Mouse (Mus musculus) embryonic facial prominence, embryonic 10.5 days (tissue): ENCODE measurements around the gene Kcnj9. TPM values are rescaled to one million over a fixed set of nuclear protein-coding genes. Genes with fewer than 3 reads are reported as not detected.

Experiments used
- DNase-seq: peaks from one replicate; pipeline ENCODE4 v3.0.0-alpha.2; 2017; ENCODE audit warnings: low spot score
- H3K27ac ChIP-seq: fragments of 300-500 bp; sonication (generic); replicated peaks from 2 replicates; pipeline ENCODE4 v1.5.1; 2016; ENCODE audit warnings: mild to moderate bottlenecking
- H3K27me3 ChIP-seq: fragments of 300-500 bp; sonication (generic); replicated peaks from 2 replicates; pipeline ENCODE4 v1.6.1; 2016; ENCODE audit warnings: low read depth, mild to moderate bottlenecking; ENCODE audit not compliant: poor library complexity, severe bottlenecking
- H3K36me3 ChIP-seq: fragments of 300-500 bp; sonication (generic); replicated peaks from 2 replicates; pipeline ENCODE4 v1.6.1; 2016; ENCODE audit warnings: mild to moderate bottlenecking, moderate library complexity
- H3K4me1 ChIP-seq: fragments of 300-500 bp; sonication (generic); 2 replicates; pipeline ENCODE4 v1.6.1; 2016
- H3K4me3 ChIP-seq: fragments of 300-500 bp; sonication (generic); 2 replicates; pipeline ENCODE4 v1.5.1; 2016; ENCODE audit warnings: mild to moderate bottlenecking, moderate library complexity
- H3K9me3 ChIP-seq: fragments of 300-500 bp; sonication (generic); 2 replicates; pipeline ENCODE4 v1.6.1; 2016; ENCODE audit warnings: mild to moderate bottlenecking
- WGBS: fragments of 180-500 bp; shearing (Covaris S2); methylation state at CpG from one replicate; pipeline ENCODE4 v1.1.7; 2016; 5-methylcytosine and 5-hydroxymethylcytosine counted together
- polyA plus RNA-seq: library from polyadenylated mRNA; unstranded; fragments of >200 nt; fragmentation: Nextera tagmentation; extraction: Ambion mirVana; gene quantifications from 2 replicates; pipeline ENCODE4 v1.2.1, GENCODE M21; 2016

The Kcnj9 gene
- polyA plus RNA-seq, 1 experiment from 2014 or later = 0.10 TPM

- Histone ChIP-seq H3K9me3 (no peaks in the 10 kb centered on the region), H3K4me3 (no peak overlapping the region), H3K27ac (no peak overlapping the region), H3K27me3 (peaks cover 24% of the 10 kb centered on the region), H3K4me1 (peaks cover 33% of the 10 kb centered on the region), H3K36me3 (no peaks in the 10 kb centered on the region)
- WGBS = 92% methylated on average over 11 of the region's 11 CpGs
- no peak for DNase-seq
These were observed 35.7 kb downstream of the Kcnj9 start for GRCm38 (mm10) chr1:172293449-172293848.

GRCm38 (mm10) chr1:172292880-172293279, 36.2 kb downstream of the Kcnj9 start:
- Histone ChIP-seq H3K36me3 (no peaks in the 10 kb centered on the region), H3K9me3 (no peaks in the 10 kb centered on the region), H3K4me3 (no peak overlapping the region), H3K27me3 (peaks cover 18% of the 10 kb centered on the region), H3K4me1 (peaks cover 27% of the 10 kb centered on the region), H3K27ac (no peak overlapping the region)
- WGBS = 92% methylated on average over 2 of the region's 2 CpGs
- DNase-seq = no peak

- H3K36me3 ChIP-seq = no peaks in the 10 kb centered on the region
- H3K27me3 ChIP-seq = peaks cover 2% of the 10 kb centered on the region; the same call in 1 of the 2 replicates
- no peaks in the 10 kb centered on the region for H3K9me3 ChIP-seq
- H3K4me1 ChIP-seq = no peaks in the 10 kb centered on the region
- no peak overlapping the region for H3K27ac ChIP-seq
- H3K4me3 ChIP-seq = no peak overlapping the region
- 88% methylated on average over 3 of the region's 3 CpGs for WGBS
- DNase-seq = no peak
These were observed 39.5 kb downstream of the Kcnj9 start for GRCm38 (mm10) chr1:172289617-172289946.

GRCm38 (mm10) chr1:172288900-172289616, 40.1 kb downstream of the Kcnj9 start:
- no peaks in the 10 kb centered on the region for H3K9me3 ChIP-seq
- peaks cover 2% of the 10 kb centered on the region; the same call in 1 of the 2 replicates for H3K27me3 ChIP-seq
- no peak overlapping the region for H3K27ac ChIP-seq
- H3K4me1 ChIP-seq = no peaks in the 10 kb centered on the region
- no peak for DNase-seq
- H3K36me3 ChIP-seq = no peaks in the 10 kb centered on the region
- H3K4me3 ChIP-seq = no peak overlapping the region
- WGBS = 93% methylated on average over 11 of the region's 11 CpGs

- H3K4me3 ChIP-seq = no peak overlapping the region
- no peaks in the 10 kb centered on the region for H3K36me3 ChIP-seq
- no peak overlapping the region for H3K27ac ChIP-seq
- WGBS = 88% methylated on average over 5 of the region's 5 CpGs
- H3K9me3 ChIP-seq = no peaks in the 10 kb centered on the region
- H3K4me1 ChIP-seq = no peaks in the 10 kb centered on the region
- DNase-seq = no peak
- H3K27me3 ChIP-seq = peaks cover 2% of the 10 kb centered on the region; the same call in 1 of the 2 replicates
These were observed 42.4 kb downstream of the Kcnj9 start for GRCm38 (mm10) chr1:172286740-172287139.

GRCm38 (mm10) chr1:172284221-172284620, 44.9 kb downstream of the Kcnj9 start:
- 85% methylated on average over 14 of the region's 14 CpGs for WGBS
- no peaks in the 10 kb centered on the region for H3K36me3 ChIP-seq
- no peaks in the 10 kb centered on the region for H3K4me1 ChIP-seq
- no peaks in the 10 kb centered on the region for H3K9me3 ChIP-seq
- no peak overlapping the region for H3K27ac ChIP-seq
- no peak overlapping the region for H3K4me3 ChIP-seq
- DNase-seq = no peak
- peaks cover 2% of the 10 kb centered on the region; the same call in 1 of the 2 replicates for H3K27me3 ChIP-seq

GRCm38 (mm10) chr1:172283073-172283472, 46.0 kb downstream of the Kcnj9 start:
- no peak for DNase-seq

GRCm38 (mm10) chr1:172281522-172282254, 47.4 kb downstream of the Kcnj9 start:
- H3K4me3 ChIP-seq = no peak overlapping the region
- no peaks in the 10 kb centered on the region for H3K4me1 ChIP-seq
- H3K27ac ChIP-seq = no peak overlapping the region
- H3K27me3 ChIP-seq = peaks cover 2% of the 10 kb centered on the region; the same call in 1 of the 2 replicates
- H3K36me3 ChIP-seq = no peaks in the 10 kb centered on the region
- 87% methylated on average over 10 of the region's 10 CpGs for WGBS
- no peak for DNase-seq
- H3K9me3 ChIP-seq = no peaks in the 10 kb centered on the region

More at GRCm38 (mm10) chr1:172283073-172283472, 46.0 kb downstream of the Kcnj9 start:
- Histone ChIP-seq H3K4me1 (no peaks in the 10 kb centered on the region), H3K9me3 (no peaks in the 10 kb centered on the region), H3K36me3 (no peaks in the 10 kb centered on the region), H3K27me3 (peaks cover 2% of the 10 kb centered on the region; the same call in 1 of the 2 replicates), H3K27ac (no peak overlapping the region), H3K4me3 (no peak overlapping the region)
- 93% methylated on average over 6 of the region's 6 CpGs for WGBS

- no peaks in the 10 kb centered on the region for H3K4me1 ChIP-seq
- H3K4me3 ChIP-seq = no peak overlapping the region
- no peaks in the 10 kb centered on the region for H3K36me3 ChIP-seq
- H3K27me3 ChIP-seq = no peaks in the 10 kb centered on the region; the same call in 1 of the 2 replicates
- no peaks in the 10 kb centered on the region for H3K9me3 ChIP-seq
- WGBS = 85% methylated on average over 16 of the region's 16 CpGs
- DNase-seq = no peak
- H3K27ac ChIP-seq = no peak overlapping the region
These were observed 49.2 kb downstream of the Kcnj9 start for GRCm38 (mm10) chr1:172279768-172280509.

GRCm38 (mm10) chr1:172278328-172278727, 50.8 kb downstream of the Kcnj9 start:
- no peaks in the 10 kb centered on the region for H3K27me3 ChIP-seq

GRCm38 (mm10) chr1:172277172-172277571, 51.9 kb downstream of the Kcnj9 start:
- Histone ChIP-seq H3K4me3 (no peak overlapping the region), H3K4me1 (peaks cover 9% of the 10 kb centered on the region), H3K27me3 (no peaks in the 10 kb centered on the region), H3K36me3 (no peaks in the 10 kb centered on the region), H3K9me3 (no peaks in the 10 kb centered on the region), H3K27ac (no peak overlapping the region)
- WGBS = 84% methylated on average over 3 of the region's 3 CpGs
- no peak for DNase-seq

More at GRCm38 (mm10) chr1:172278328-172278727, 50.8 kb downstream of the Kcnj9 start:
- Histone ChIP-seq H3K4me1 (peaks cover 9% of the 10 kb centered on the region), H3K9me3 (no peaks in the 10 kb centered on the region), H3K27ac (no peak overlapping the region), H3K36me3 (no peaks in the 10 kb centered on the region), H3K4me3 (no peak overlapping the region)
- DNase-seq = no peak
- WGBS = 95% methylated on average over 13 of the region's 13 CpGs

- H3K4me3 ChIP-seq = no peak overlapping the region
- H3K9me3 ChIP-seq = no peaks in the 10 kb centered on the region
- no peaks in the 10 kb centered on the region for H3K27me3 ChIP-seq
- H3K4me1 ChIP-seq = peaks cover 12% of the 10 kb centered on the region
- no peak overlapping the region; the same call in 1 of the 2 replicates for H3K27ac ChIP-seq
- 75% methylated on average over 5 of the region's 5 CpGs for WGBS
- no peaks in the 10 kb centered on the region for H3K36me3 ChIP-seq
- no peak for DNase-seq
These were observed 54.6 kb downstream of the Kcnj9 start for GRCm38 (mm10) chr1:172274547-172274946.
